Mouse (Mus musculus) effector memory CD4-positive, alpha-beta T cell, adult 5 months (primary cell): Measurements from ENCODE around the gene Clec4a2. TPM values are rescaled to one million over a fixed set of nuclear protein-coding genes. Genes with fewer than 3 reads are reported as not detected.

Experiments used
- polyA plus RNA-seq: library from polyadenylated mRNA; unstranded; fragments of 100-300 nt; shearing (Covaris generic); gene quantifications from one replicate; pipeline ENCODE4 v1.2.1, GENCODE M21; 2017

Gene Clec4a2
- not detected for polyA plus RNA-seq

GRCm38 (mm10) chr6:123106128-123106527, at the start of gene Clec4a2:
Gene Clec4a2, plus strand, starts transcription at chr6:123106428.

GRCm38 (mm10) chr6:123172593-123172992, 66.4 kb downstream of the Clec4a2 start, which contains the start of gene Clec4b2:
Gene Clec4b2, plus strand, starts transcription at chr6:123172893.

Other genes starting within 250 kb of the Clec4a2 start
- 39.7 TPM for gene Necap1, start 232.0 kb upstream of the Clec4a2 start, polyA plus RNA-seq
- gene Clec4a1, start 184.6 kb upstream of the Clec4a2 start, polyA plus RNA-seq: not detected
- not detected for gene Clec4a3, start 153.9 kb upstream of the Clec4a2 start, polyA plus RNA-seq
- gene Clec4a4, start 116.1 kb upstream of the Clec4a2 start, polyA plus RNA-seq: not detected
- gene Clec4b1, start 56.5 kb upstream of the Clec4a2 start, polyA plus RNA-seq: not detected
- gene Clec4b2, start 66.5 kb downstream of the Clec4a2 start, polyA plus RNA-seq: not detected
- gene Clec4n, start 123.4 kb downstream of the Clec4a2 start, polyA plus RNA-seq: not detected
- gene Clec4d, start 155.7 kb downstream of the Clec4a2 start, polyA plus RNA-seq: not detected
- 0.16 TPM for gene Clec4e, start 183.4 kb downstream of the Clec4a2 start, polyA plus RNA-seq
- not detected for gene Vmn2r19, start 201.9 kb downstream of the Clec4a2 start, polyA plus RNA-seq